Mouse (Mus musculus) stomach, postnatal 0 days (tissue): ENCODE measurements around the gene Trappc4. TPM values are rescaled to one million over a fixed set of nuclear protein-coding genes. Genes with fewer than 3 reads are reported as not detected.

Experiments
- ATAC-seq: fragments of 200-750 bp; cut with Nextera tagmentation; 2 replicates; pipeline ENCODE4 v1.8.0; 2017; ENCODE audit not compliant: low FRiP score, low TSS enrichment
- DNase-seq: peaks from one replicate; pipeline ENCODE4 v3.0.0-alpha.2; 2016; ENCODE audit warnings: low spot score
- H3K27ac ChIP-seq: fragments of 300-500 bp; sonication (generic); replicated peaks from 2 replicates; pipeline ENCODE4 v1.5.1; 2014; ENCODE audit warnings: mild to moderate bottlenecking, control low read depth
- H3K27me3 ChIP-seq: fragments of 300-500 bp; sonication (generic); 2 replicates; pipeline ENCODE4 v1.6.1; 2014; ENCODE audit warnings: low read length; ENCODE audit not compliant: control insufficient read depth, insufficient read depth
- H3K36me3 ChIP-seq: fragments of 300-500 bp; sonication (generic); 2 replicates; pipeline ENCODE4 v1.6.1; 2014; ENCODE audit warnings: low read length, mixed read lengths; ENCODE audit not compliant: control insufficient read depth, insufficient read depth
- H3K4me1 ChIP-seq: fragments of 300-500 bp; sonication (generic); replicated peaks from 2 replicates; pipeline ENCODE4 v1.6.1; 2014; ENCODE audit warnings: antibody characterized with exemption; ENCODE audit not compliant: control insufficient read depth, insufficient read depth
- H3K4me2 ChIP-seq: fragments of 300-500 bp; sonication (generic); replicated peaks from 2 replicates; pipeline ENCODE4 v1.6.1; 2014; ENCODE audit warnings: low read depth, mild to moderate bottlenecking, control low read depth, moderate library complexity
- H3K4me3 ChIP-seq: fragments of 300-500 bp; sonication (generic); 2 replicates; pipeline ENCODE4 v1.5.1; 2014; ENCODE audit warnings: low read depth, low read length, control low read depth
- H3K9ac ChIP-seq: fragments of 300-500 bp; sonication (generic); 2 replicates; pipeline ENCODE4 v1.6.1; 2014; ENCODE audit warnings: mild to moderate bottlenecking, low read length, control low read depth, mixed read lengths
- H3K9me3 ChIP-seq: fragments of 300-500 bp; sonication (generic); 2 replicates; pipeline ENCODE4 v1.6.1; 2016; ENCODE audit warnings: low read length; ENCODE audit not compliant: control insufficient read depth
- CTCF ChIP-seq: IDR thresholded peaks from 2 replicates; pipeline ENCODE4 v1.5.1; 2016; ENCODE audit warnings: antibody characterized with exemption, low read depth, mild to moderate bottlenecking, moderate library complexity
- EP300 ChIP-seq: optimal IDR thresholded peaks from 2 replicates; pipeline ENCODE3; 2016; ENCODE audit warnings: antibody characterized with exemption
- WGBS: fragments of 180-500 bp; shearing (Covaris S2); extraction: QIAGEN DNeasy Blood & Tissue Kit; methylation state at CpG from one replicate; pipeline ENCODE4 v1.1.7; 2014; 5-methylcytosine and 5-hydroxymethylcytosine counted together
- polyA plus RNA-seq: library from polyadenylated mRNA; unstranded; fragments of >200 nt; fragmentation: Nextera tagmentation; extraction: Ambion mirVana; gene quantifications from 2 replicates; pipeline ENCODE4 v1.2.1, GENCODE M21; 2015

The Trappc4 gene
- polyA plus RNA-seq, 1 experiment from 2014 or later: 97.6 TPM

DNA sequence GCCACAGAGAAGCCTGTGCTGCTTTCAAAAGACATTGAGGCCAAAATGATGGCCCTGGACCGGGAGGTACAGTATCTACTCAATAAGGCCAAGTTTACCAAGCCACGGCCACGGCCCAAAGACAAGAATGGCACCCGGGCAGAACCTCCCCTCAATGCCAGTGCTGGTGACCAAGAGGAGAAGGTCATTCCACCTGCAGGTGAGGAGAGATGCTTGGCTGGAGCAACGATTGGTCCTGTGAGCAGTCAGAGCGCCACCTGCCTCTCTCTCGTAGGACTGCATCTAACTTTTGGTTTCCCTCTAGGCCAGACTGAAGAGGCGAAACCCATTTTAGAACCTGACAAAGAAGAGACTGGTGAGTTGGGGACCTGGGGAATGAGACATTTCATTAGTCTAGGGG lies 18.1 kb downstream of the Trappc4 start:
- H3K4me2 ChIP-seq: no peak overlapping the region
- DNase-seq (peak; percentile 61), ATAC-seq (0 out of 2 replicates have a peak, but pooled peaks have one; percentile 9)

DNA sequence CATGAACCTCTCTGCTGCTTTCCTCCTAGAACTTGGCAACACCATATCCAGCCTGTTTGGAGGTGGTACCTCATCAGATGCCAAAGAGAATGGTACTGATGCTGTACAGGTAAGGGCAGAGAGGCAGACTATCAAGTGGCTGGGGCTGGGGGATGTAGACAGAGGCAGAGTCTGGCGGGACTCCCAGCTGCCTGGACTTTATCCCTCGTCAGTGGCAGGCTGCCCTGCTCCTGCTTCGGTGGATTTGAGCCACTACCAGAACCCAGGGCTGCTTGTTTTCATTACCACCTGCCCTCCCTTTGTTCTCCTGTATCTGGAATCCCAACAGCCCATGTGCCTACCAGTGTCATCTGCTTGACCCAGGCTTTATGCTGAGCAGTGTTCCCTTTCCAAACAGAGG lies 20.2 kb downstream of the Trappc4 start:
- ATAC-seq (no peak), DNase-seq (no peak)
- no peak overlapping the region for H3K9ac ChIP-seq
- H3K27me3 ChIP-seq: no peaks in the 10 kb centered on the region
- H3K36me3 ChIP-seq: peaks cover 35% of the 10 kb centered on the region
- H3K27ac ChIP-seq: no peak overlapping the region
- TF ChIP-seq EP300: no peak
- TF ChIP-seq CTCF: no peak
- H3K4me1 ChIP-seq: no peaks in the 10 kb centered on the region
- H3K4me3 ChIP-seq: no peak overlapping the region
- H3K9me3 ChIP-seq: no peaks in the 10 kb centered on the region
- no peak overlapping the region for H3K4me2 ChIP-seq
- 60% methylated on average over 3 of the region's 3 CpGs for WGBS

More for the DNA sequence above, 18.1 kb downstream of the Trappc4 start:
- H3K27me3 ChIP-seq: no peaks in the 10 kb centered on the region
- no peak overlapping the region for H3K27ac ChIP-seq
- no peaks in the 10 kb centered on the region for H3K9me3 ChIP-seq
- no peak overlapping the region for H3K9ac ChIP-seq
- peaks cover 28% of the 10 kb centered on the region for H3K36me3 ChIP-seq
- H3K4me3 ChIP-seq: no peak overlapping the region
- H3K4me1 ChIP-seq: no peaks in the 10 kb centered on the region
- no peak for TF ChIP-seq EP300
- TF ChIP-seq CTCF: peak; percentile 80
- WGBS: 60% methylated on average over 8 of the region's 8 CpGs

DNA sequence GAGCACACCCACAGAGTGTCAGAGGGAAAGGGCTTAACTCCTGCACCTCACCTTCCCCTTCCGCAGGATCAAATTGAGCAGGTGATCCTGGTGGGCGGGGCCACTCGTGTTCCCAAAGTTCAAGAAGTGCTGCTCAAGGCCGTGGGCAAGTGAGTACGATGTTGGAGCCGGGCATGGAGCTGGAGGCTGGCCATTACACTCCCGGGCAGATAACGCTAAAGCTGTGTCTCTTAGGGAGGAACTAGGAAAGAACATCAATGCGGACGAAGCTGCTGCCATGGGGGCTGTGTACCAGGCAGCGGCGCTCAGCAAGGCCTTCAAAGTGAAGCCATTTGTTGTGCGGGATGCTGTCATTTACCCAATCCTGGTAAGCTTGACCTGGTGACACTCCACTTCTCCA lies 22.8 kb downstream of the Trappc4 start:
- Histone ChIP-seq H3K9me3 (no peaks in the 10 kb centered on the region), H3K9ac (no peak overlapping the region), H3K27ac (no peak overlapping the region), H3K4me3 (no peak overlapping the region), H3K4me2 (no peak overlapping the region), H3K27me3 (no peaks in the 10 kb centered on the region), H3K4me1 (peaks cover 3% of the 10 kb centered on the region; the same call in 1 of the 2 replicates), H3K36me3 (peaks cover 41% of the 10 kb centered on the region)
- no peak for DNase-seq
- 87% methylated on average over 13 of the region's 13 CpGs for WGBS
- ATAC-seq: no peak
- TF ChIP-seq EP300 (no peak), CTCF (no peak)

DNA sequence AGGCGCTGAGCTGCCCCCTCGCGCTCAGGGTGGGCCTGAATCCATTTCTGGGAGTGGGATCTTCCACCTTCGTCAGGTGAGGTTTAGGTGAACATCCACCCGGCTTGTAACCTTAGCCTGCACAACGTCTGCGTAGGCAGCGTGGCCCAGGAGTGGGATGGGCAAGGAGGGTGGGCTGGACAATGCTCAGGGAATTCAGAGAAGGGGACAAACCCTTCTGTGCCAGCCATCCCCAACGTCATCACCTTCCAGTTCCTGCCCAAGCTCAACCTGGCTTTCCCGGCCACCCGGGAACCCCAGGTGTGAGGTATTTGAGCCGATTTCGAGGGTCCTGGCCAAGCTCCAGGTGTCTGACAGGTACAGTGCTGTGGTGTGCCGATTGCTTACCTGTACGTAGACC lies 27.5 kb downstream of the Trappc4 start:
- TF ChIP-seq CTCF: no peak
- no peak for TF ChIP-seq EP300
- H3K4me3 ChIP-seq: peak overlapping the region; percentile 79
- ATAC-seq (peak; percentile 2; the same call in 1 of the 2 replicates), DNase-seq (no peak)
- H3K4me2 ChIP-seq: peak overlapping the region; percentile 94
- H3K27ac ChIP-seq: peak overlapping the region; percentile 88
- 2% methylated on average over 15 of the region's 15 CpGs for WGBS
- H3K4me1 ChIP-seq: peaks cover 3% of the 10 kb centered on the region; the same call in 1 of the 2 replicates
- H3K9me3 ChIP-seq: no peaks in the 10 kb centered on the region
- H3K27me3 ChIP-seq: no peaks in the 10 kb centered on the region
- H3K36me3 ChIP-seq: peaks cover 20% of the 10 kb centered on the region
- peak overlapping the region; percentile 87 for H3K9ac ChIP-seq

DNA sequence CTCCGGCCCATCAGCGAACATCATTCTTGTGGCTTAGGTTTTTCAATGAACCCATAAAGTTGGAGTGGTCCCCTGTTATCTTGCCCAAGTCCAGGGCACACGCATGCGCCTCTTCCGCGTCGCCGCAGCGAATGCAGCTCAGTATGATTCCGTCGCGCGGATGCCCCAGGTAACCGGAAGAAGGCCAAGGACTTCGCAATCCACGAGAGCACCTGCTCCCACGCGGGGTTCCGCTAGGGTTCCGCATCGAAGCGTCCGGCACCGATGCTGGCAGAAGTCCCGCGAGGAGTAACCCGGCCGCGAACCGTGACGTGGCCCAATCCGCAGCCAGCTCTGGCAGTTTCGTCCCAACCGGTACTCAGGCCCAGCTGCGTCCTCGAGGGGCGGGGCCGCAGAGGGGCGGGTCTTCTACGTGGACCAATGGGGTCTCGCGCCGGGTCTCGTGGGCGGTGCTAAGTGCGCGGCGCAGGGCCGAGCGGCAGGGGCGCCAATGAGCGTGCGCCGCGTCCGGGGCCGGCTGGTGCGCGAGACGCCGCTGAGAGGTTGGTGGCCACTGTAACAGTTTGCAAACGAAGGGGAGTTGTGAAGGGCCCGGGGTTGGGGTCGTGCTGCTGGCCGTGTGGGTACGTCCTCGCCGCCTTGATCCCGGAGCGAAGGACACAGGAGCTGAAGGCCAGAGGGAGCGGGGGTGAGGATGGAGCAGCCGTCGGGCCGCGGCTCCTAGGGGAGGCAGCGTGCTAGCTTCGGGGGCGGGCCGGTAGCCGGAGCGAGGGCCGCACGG lies 28.2 kb downstream of the Trappc4 start, which contains the start of gene Hyou1:
Hyou1 (plus strand) TSS at position 437 of the 781 bp plus-strand sequence.
- peak within 1 kb of the TSS; percentile 79 for H3K4me3 ChIP-seq
- no peaks in the 10 kb centered on the region for H3K27me3 ChIP-seq
- TF ChIP-seq CTCF (peak; percentile 61), EP300 (no peak)
- peak within 1 kb of the TSS; percentile 87 for H3K9ac ChIP-seq
- DNase-seq (peak; percentile 100), ATAC-seq (peak; percentile 97)
- H3K36me3 ChIP-seq: peaks cover 14% of the 10 kb centered on the region
- WGBS: under 1% methylated on average over 83 of the region's 83 CpGs
- peak within 1 kb of the TSS; percentile 88 for H3K27ac ChIP-seq
- H3K9me3 ChIP-seq: no peaks in the 10 kb centered on the region
- peaks cover 3% of the 10 kb centered on the region; the same call in 1 of the 2 replicates for H3K4me1 ChIP-seq
- peak within 1 kb of the TSS; percentile 94 for H3K4me2 ChIP-seq
